ENCODE assay signal across 8 mouse cellular contexts in genomic region chrX:75673920-75674665, GRCm38 (mm10).
DNase-seq lines count a peak whose midpoint lies in the region; ATAC-seq lines count a peak whose summit lies in the region.

No protein-coding gene starts in this region.

- no peaks in the 10 kb centered on the region for H3K4me1 ChIP-seq in heart, embryonic 10.5 days
- H3K4me1 ChIP-seq in kidney, embryonic 15.5 days, result no peaks in the 10 kb centered on the region

- H3K27ac ChIP-seq in heart, embryonic 10.5 days, result peak overlapping the region; percentile 70; the same call in 1 of the 2 replicates
- no peak overlapping the region for H3K27ac ChIP-seq in kidney, embryonic 15.5 days

- peak; percentile 88 to 89 for DNase-seq in B cell, adult 2 months
- peak; percentile 99 for DNase-seq in brain, adult 2 months (ENCODE audit: low read depth, low spot score)
- DNase-seq in heart, embryonic 10.5 days (ENCODE audit: low spot score), result peak; percentile 97
- DNase-seq in liver, result peak; percentile 89
- peak; percentile 87 to 92 for DNase-seq in spleen, postnatal 4 days (ENCODE audit: low spot score in 2 of 2)

- H3K27me3 ChIP-seq in heart, embryonic 10.5 days (ENCODE audit: insufficient read depth, poor library complexity, severe bottlenecking), result no peaks in the 10 kb centered on the region
- H3K27me3 ChIP-seq in kidney, embryonic 15.5 days, result no peaks in the 10 kb centered on the region

- WGBS in heart, embryonic 10.5 days, result 11% methylated on average over 23 of the region's 23 CpGs
- WGBS in kidney, embryonic 15.5 days, result 10% methylated on average over 23 of the region's 23 CpGs

- peak overlapping the region; percentile 41; the same call in 1 of the 2 replicates for H3K4me3 ChIP-seq in heart, embryonic 10.5 days
- peak overlapping the region; percentile 38 for H3K4me3 ChIP-seq in kidney, embryonic 15.5 days (replicated peaks)

- peak; percentile 97 for ATAC-seq in erythroblast, adult 5-6 weeks (replicated peaks; ENCODE audit: low FRiP score, poor library complexity, severe bottlenecking)
- ATAC-seq in kidney, embryonic 15.5 days (replicated peaks; ENCODE audit: low FRiP score), result peak; percentile 96
- peak; percentile 95 for ATAC-seq in monocyte, adult 5-6 weeks (replicated peaks; ENCODE audit: insufficient number of reproducible peaks, low FRiP score, low TSS enrichment, poor library complexity, severe bottlenecking)

- no peaks in the 10 kb centered on the region for H3K9me3 ChIP-seq in heart, embryonic 10.5 days
- H3K9me3 ChIP-seq in kidney, embryonic 15.5 days (replicated peaks), result no peaks in the 10 kb centered on the region

- H3K36me3 ChIP-seq in heart, embryonic 10.5 days, result no peaks in the 10 kb centered on the region
- no peaks in the 10 kb centered on the region for H3K36me3 ChIP-seq in kidney, embryonic 15.5 days

- H3K9ac ChIP-seq in kidney, embryonic 15.5 days, result no peak overlapping the region

- peak overlapping the region; percentile 45 for H3K4me2 ChIP-seq in kidney, embryonic 15.5 days
